Mouse (Mus musculus) thymus, adult 2 months (tissue): ENCODE data around the gene Slc16a6.

Experiments
- CTCF ChIP-seq: fragments of 200-500 bp; IDR thresholded peaks from 2 replicates; pipeline ENCODE4 v1.5.1; 2012; ENCODE audit warnings: mild to moderate bottlenecking, control low read depth, low read length, moderate library complexity, borderline replicate concordance; ENCODE audit not compliant: control insufficient read depth, poor library complexity, insufficient read depth; ENCODE audit errors: extremely low read depth
- POLR2A ChIP-seq: fragments of 200-500 bp; IDR thresholded peaks from 2 replicates; pipeline ENCODE4 v1.6.1; 2012; ENCODE audit warnings: mild to moderate bottlenecking, low read length, control low read depth, moderate library complexity; ENCODE audit not compliant: control insufficient read depth, poor library complexity, insufficient read depth; ENCODE audit errors: extremely low read depth

GRCm38 (mm10) chr11:109485398-109486045, 12.1 kb upstream of the Slc16a6 start:
- TF ChIP-seq CTCF: no peak
- TF ChIP-seq POLR2A: no peak
